Mouse (Mus musculus) 416B (cell line): ENCODE measurements around the gene Rasgrf2.

ENCODE experiments used
- DNase-seq: peaks from one replicate; pipeline ENCODE4 v3.0.0; 2011; ENCODE audit warnings: low read depth

The Rasgrf2 gene

GRCm38 (mm10) chr13:91881837-91882480, 249.5 kb downstream of the Rasgrf2 start:
- peak; percentile 29 for DNase-seq

- DNase-seq = no peak
These were observed 251.2 kb downstream of the Rasgrf2 start for GRCm38 (mm10) chr13:91880256-91880655.

- DNase-seq = no peak
These were observed 253.5 kb downstream of the Rasgrf2 start for GRCm38 (mm10) chr13:91877996-91878395.

- DNase-seq = no peak
These were observed 254.1 kb downstream of the Rasgrf2 start for GRCm38 (mm10) chr13:91877350-91877749.

GRCm38 (mm10) chr13:91876741-91877349, 254.6 kb downstream of the Rasgrf2 start, which contains the start of gene Ckmt2:
Gene Ckmt2 (minus strand): TSS chr13:91876885.
- DNase-seq = no peak

- DNase-seq = no peak
These were observed 255.9 kb downstream of the Rasgrf2 start for GRCm38 (mm10) chr13:91875581-91875980.

- no peak for DNase-seq
These were observed 256.9 kb downstream of the Rasgrf2 start for GRCm38 (mm10) chr13:91874565-91874964.

GRCm38 (mm10) chr13:91873734-91874329, 257.6 kb downstream of the Rasgrf2 start:
- no peak for DNase-seq

GRCm38 (mm10) chr13:91868577-91868976, 262.9 kb downstream of the Rasgrf2 start:
- DNase-seq = no peak

- peak; percentile 28 for DNase-seq
These were observed 272.6 kb downstream of the Rasgrf2 start for GRCm38 (mm10) chr13:91858835-91859234.

- peak; percentile 43 for DNase-seq
These were observed 274.0 kb downstream of the Rasgrf2 start for GRCm38 (mm10) chr13:91857427-91857826.

GRCm38 (mm10) chr13:91854412-91854811, 277.0 kb downstream of the Rasgrf2 start:
- no peak for DNase-seq
